Mouse (Mus musculus) frontal cortex, postnatal 10 days (tissue): Measurements from ENCODE around the gene Tm6sf1.
A peak's percentile ranks its signal among the peaks of the same experiment; 100 is the strongest.

ENCODE experiments used
- DNase-seq, 2 experiments: peaks; one replicate each; pipeline ENCODE4 v3.0.0; 2022; ENCODE audit warnings: low spot score in 2 of 2, mixed read lengths in 1 of 2

Tm6sf1 gene

GRCm38 (mm10) chr7:81885128-81885527, 26.3 kb downstream of the Tm6sf1 start:
- no peak for DNase-seq

GRCm38 (mm10) chr7:81899361-81899760, 40.6 kb downstream of the Tm6sf1 start:
- no peak for DNase-seq

- DNase-seq: no peak
Observed at GRCm38 (mm10) chr7:81904094-81904493, 45.3 kb downstream of the Tm6sf1 start.

- no peak for DNase-seq
Observed at GRCm38 (mm10) chr7:81904926-81905325, 46.1 kb downstream of the Tm6sf1 start.

GRCm38 (mm10) chr7:81918316-81918715, 59.5 kb downstream of the Tm6sf1 start:
- no peak for DNase-seq

- DNase-seq: no peak
Observed at GRCm38 (mm10) chr7:81920314-81920713, 61.5 kb downstream of the Tm6sf1 start.

- no peak for DNase-seq
Observed at GRCm38 (mm10) chr7:81921379-81921952, 62.7 kb downstream of the Tm6sf1 start.

- DNase-seq: no peak
Observed at GRCm38 (mm10) chr7:81928998-81929397, 70.2 kb downstream of the Tm6sf1 start.

GRCm38 (mm10) chr7:81932521-81933045, 73.8 kb downstream of the Tm6sf1 start:
- no peak for DNase-seq

GRCm38 (mm10) chr7:81933061-81933600, 74.3 kb downstream of the Tm6sf1 start:
- no peak for DNase-seq

- peak in 1 of 2 experiments; percentile 67 for DNase-seq
Observed at GRCm38 (mm10) chr7:81933601-81934266, 74.9 kb downstream of the Tm6sf1 start.
